Mouse (Mus musculus): ENCODE results near the gene Tsg101. TPM values are rescaled to one million over a fixed set of nuclear protein-coding genes. Genes with fewer than 3 reads are reported as not detected.
A peak's percentile ranks its signal among the peaks of the same experiment; 100 is the strongest.

Gene Tsg101
- polyA plus RNA-seq, 3 experiments from 2014 or later: 101 to 140 (median 128) TPM

DNA sequence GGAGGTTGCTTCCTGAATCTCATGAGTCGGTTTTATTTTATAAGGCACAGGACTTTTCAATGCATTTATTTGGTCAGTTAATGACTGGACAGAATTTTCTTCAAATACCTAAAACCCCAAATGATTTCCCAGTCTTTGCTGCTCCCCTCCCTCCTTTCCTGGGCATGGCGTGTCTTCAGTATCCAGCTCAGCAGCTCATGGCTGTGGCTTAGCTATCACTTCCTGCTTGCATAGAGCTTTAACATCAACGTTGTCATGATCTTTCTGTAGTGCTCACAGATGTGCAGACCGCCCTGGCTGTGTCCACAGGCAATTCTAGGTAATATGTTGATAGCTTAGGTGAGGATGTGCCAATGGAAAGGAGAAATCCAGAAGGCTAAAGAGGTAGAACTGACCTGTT lies 47.8 kb downstream of the Tsg101 start:
- no peak for ATAC-seq

DNA sequence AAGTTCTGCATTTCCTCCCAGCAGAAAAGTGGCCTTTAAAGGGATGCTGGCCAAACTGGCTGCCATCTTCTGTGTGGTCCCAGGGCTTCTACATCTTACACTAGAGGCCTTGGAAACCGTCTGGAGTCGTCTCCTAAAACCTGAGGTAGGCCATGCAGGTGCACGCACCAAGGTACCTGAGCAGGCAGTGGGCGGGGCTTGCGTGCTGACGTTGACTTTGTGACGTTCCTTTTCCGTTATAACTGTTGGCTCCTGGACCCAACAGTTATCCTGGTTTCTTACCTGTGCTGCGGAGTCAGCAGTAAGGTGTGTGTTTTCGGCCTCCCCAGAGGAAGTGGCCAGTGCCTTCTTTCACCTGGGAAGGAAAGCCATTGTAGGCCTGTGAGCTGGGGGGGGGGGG lies 58.8 kb downstream of the Tsg101 start, which contains the start of gene Ldhc:
TSS of gene Ldhc (plus strand) at position 208 of the 400 bp plus-strand sequence.
- no peak for ATAC-seq

DNA sequence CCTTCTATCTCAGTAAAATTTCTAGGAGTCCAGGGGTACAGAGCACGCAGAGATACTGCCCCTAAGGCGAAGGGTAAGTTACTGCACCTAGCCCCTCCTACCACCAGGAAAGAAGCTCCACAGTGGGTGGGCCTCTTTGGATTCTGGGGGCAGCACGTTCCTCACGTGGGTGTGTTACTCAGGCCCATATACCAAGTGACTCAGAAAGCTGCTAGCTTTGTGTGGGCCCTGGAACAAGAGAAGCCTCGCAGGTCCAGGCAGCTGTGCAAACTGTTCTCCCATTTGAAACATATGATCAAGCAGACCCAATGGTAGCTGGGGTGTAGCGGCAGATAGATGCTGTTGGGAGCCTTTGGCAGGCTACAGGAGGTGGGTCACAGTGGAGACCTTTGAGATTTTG lies 60.7 kb downstream of the Tsg101 start:
- no peak for ATAC-seq

DNA sequence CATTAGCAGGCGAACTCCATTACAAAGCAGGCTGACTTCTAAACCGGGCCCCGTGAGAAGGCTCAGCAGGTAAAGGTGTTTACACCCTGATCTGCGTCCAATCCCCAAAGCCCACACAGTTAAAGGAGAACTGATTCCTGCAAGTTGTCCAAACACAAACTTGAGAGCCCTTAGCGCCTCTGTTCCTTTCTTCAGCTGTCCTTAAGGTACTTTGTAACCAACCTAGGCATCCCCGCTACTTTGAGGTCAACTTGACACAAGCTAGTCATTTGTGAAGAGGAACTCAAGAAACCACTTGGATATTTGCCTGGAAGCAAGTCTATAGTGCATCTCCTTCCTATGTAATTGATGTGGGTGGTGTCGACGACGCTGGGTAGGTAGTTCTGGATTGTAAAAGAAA lies 62.3 kb downstream of the Tsg101 start:
- ATAC-seq: no peak

DNA sequence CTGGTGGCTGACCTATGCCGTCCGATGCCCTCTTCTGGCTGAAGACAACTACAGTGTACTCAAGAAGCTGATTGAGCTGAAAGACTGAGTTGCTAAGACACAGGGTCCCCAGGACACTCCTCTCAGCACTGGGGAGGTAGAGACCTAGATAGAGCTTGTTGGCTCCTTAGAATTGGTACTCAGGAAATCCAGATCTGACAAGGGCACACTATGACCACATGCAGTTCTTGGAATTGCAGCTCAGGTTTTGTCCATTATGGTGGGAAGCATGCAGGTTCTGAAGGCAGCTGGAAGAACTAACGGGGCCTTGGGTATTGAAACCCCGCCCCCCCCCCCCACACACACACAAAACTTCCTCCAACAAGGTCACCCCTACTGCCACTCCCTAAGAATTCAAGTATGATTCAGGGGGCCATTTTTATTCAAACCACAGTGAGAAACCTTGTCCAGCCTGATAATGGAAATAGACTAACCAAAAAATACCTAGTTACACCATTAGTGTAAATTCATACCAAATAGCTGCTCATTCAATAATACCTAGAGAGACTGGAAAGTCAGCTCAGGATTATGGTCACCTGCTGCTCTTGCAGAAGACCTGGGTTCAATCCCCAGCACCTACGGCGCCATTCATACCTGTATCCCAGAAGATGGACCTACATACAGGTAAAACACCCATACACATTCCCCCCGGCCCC lies 63.8 kb downstream of the Tsg101 start:
- no peak for ATAC-seq

DNA sequence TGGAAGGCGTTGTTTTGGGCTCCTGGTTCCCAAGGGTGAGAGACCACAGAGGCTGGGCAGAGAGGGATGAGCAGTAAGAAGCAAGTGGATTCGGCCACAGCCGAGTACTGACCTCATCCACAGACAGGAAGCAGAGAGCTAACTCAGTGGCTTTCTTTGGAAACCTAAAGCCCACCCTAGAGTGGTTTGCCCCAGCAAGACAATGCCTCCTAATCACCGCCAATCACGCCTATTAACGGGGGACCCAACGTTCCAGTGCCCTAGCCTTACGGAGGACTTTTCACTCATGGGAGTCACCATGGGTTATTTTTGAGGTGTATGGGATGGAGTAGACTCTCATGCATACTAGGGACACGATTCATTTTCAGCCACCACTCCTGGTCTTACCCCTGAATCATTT lies 66.4 kb downstream of the Tsg101 start:
- ATAC-seq: no peak

DNA sequence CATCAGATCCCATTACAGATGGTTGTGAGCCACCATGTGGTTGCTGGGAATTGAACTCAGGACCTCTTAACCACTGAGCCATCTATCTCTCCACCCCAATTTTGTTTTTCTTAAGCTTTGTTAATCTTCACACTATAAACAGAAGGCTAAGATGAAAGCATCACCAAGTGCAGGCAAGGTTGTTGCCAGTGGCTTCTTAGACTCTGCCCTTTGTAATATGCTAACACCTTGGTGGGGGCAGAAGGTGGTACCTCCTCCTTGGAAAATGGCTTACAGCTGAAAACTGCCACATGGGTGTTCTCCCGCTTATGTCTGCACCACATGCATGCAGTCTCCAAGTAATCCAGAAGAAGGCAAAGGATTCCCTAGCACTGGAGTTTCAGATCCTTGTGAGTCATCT lies 67.1 kb downstream of the Tsg101 start:
- no peak for ATAC-seq

DNA sequence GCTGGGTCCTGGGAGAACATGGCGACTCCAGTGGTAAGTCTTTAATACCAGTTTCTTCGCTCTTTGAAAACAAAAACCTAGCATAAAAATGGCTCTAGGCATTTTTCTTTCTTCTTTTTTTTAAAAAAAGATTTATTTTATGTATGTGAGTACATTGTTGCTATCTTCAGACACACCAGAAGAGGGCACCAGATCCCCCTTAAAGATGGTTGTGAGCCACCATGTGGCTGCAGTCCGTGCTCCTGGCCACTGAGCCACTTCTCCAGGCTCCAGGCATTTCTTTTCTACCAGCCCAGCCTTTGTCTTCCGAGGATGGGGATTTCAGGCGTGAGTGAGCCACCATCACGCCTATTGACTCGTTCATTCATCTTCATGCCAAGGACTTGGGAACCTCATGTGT lies 68.7 kb downstream of the Tsg101 start:
- no peak for ATAC-seq

DNA sequence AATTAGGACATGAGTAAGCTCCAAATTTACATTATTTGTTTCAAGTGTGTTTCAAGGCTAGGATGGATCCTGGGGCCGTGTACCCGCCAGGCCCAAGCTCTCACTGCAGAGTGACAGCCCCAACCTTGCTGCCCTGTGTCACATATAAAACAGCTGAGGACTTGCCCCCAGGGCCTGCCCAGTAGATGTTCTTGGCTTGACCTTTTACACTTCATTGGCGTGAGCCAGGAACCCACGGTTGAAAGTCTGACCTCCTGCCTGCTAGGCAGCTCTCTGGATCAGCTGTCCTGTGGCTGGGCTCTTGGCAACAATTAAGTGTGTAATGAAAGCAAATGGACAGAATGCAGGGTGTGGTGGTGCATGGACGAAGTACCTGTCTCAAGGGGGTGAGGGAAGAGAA lies 70.5 kb downstream of the Tsg101 start:
- ATAC-seq: no peak

DNA sequence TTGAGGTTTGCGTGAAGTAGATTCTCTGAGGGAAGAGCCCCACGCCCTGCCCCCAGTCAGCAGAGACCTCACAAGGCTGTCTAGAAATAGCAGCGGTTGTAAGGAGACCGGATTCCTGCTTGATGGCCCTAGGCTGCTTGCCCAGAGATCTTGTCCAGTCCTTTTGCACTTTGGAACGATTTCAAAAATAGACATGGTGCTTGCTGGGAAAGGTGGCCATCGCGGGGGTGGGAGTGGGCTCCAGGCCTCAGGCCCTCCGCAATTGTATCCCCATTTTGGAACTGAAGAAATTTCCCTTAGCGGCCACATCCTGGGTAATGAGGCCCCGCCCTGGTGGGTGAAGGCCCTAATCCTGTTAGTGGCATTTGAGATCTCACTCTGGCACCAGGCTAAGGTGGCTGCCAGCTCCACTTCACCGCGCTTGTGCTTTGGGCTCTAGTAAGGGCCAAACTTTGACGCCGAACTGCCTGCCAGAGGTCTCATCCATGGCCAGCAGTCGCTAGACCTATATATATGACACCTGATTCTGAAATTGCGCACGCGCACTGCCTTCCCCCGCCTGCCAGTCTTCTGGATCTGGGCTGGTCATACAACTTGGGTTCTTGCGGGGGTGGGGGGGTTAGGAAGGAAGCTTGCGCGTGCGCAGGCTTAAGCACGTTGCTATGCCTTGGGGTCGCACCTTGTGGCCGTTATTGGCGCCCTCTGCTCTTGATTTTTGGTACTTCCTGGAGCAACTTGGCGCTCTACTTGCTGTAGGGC lies 73.1 kb downstream of the Tsg101 start:
- ATAC-seq: peak; percentile 65

DNA sequence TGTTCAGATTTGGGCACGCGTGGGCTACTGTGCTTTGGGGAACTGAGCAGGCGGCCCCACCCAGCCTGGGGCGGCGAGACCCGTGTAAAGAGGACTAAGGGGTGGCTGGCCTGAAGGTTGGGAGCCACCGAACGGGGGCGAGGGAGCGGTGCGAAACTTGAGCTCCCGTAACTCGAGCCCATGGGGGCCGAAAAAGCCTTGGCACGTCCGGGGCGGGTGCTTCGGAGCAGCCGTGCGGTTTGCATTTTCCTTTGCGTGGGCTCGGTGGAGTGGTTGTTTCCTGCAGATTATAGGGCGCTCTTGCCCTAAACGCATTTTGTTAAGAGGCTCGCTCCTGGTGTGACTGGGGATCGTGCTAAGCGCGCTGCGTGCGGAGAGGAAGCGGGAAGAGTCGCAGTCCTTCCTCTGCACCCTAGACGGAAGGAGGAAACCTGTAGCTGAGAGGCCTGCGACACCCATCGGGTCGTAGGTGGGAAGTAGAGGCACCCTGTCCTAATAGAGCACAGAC lies 73.7 kb downstream of the Tsg101 start:
- peak; percentile 41 for ATAC-seq

DNA sequence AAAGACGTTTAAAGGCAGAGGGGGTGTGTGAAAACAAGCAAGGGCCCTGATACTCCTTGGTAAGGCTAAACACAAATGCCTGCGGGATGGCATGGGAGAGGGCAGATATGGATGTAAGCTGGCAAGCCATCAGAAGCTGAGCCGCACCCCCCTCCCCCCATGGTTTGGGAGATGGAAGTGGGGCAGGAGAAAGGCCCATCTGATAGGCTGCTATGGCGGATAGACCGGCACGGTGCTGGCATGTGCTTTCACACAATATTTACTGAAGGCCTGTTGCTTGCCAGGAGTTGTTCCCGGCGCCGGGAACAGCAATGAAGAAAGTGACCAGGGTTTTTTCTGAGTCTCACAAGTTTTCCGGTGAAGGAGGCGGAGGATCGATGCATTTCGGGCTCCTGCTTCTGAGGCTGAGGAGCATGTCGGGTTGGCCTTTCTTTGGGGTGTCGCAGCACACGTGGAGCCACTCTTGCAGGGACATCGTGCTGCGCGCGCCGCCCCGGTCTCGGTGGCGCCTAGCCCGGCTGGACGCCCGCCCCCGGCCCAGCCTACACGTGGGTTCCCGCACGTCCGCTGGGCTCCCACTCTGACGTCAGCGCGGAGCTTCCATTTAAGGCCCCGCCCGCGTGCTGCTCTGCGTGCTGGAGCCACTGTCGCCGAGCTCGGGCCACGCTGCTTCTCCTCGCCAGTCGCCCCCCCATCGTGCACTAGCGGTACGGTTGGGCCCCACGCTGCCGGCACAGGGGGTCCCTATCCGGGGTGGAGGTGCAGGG lies 74.4 kb downstream of the Tsg101 start:
- ATAC-seq: peak; percentile 85

DNA sequence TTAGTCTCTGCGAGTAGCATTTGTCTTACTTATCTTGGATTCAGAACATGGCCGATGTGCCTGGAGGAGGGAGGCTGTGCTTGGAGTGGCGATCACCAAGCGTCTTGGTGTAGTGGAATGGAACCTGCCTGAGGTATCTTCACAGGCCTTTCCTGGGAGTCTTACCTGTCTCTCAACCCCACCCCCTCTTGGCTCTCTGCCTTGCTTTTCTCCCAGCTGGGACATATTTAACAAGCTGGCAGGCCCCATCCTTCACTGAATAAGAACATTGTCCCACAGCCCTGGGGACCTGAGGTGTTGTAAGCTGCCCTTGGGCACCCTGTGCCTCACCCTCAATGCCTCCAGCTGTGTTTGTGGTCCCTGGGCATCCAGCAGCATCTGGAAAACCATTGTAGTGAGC lies 76.2 kb downstream of the Tsg101 start:
- no peak for ATAC-seq

DNA sequence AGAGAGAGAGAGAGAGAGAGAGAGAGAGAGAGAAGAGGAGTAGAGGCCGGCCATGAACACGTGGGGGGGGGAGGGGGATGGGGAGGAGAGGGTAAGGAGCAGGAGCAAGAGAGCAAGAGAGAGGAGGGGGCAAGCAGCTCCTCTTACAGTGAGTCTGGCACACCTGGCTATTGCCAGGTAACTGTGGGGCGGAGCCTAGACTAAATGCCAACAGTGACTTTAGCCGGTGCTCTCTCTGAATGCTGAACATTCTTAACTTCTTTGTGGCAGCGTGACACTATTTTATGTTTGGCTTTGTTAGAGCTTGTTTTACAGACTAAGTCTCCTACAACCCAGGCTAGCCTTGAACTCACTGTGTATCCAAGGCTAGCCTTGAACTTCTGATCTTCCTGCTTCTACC lies 77.5 kb downstream of the Tsg101 start:
- no peak for ATAC-seq

DNA sequence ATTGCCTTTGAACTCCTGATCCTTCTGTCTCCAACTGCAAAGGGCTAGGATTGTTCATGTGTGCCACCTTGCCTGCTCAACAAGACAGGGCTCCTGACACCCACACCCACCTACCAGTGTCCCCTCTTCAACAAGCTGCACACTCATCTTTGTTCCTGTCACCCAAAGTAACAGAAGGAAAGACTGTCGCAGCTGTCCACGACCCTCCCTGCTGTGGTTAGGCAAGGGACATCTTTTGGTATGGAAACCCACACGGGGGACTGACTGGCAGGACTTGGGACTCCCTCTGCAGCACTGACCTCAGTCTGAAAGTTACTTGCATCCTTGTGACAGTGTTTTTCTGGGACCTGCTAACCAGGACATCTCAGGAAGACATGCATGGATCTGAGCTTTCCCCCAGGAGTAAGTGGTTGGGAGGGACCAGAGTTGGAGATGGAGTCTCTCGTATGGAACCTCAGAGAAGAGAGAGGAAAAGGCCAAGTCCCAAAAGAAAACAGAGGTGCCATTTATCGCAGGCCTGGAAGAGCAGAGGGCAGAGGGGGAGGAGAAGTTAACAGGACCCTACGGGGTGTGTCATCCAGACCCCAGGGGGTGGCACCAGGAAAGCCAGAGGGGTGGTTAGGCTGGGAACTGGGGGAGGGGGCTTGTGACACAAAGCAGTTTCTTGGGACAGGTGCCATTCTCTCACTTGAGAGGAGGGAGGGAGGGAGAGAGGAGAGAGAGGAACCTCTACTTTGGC lies 78.8 kb downstream of the Tsg101 start, which contains the start of gene Ldha:
TSS of gene Ldha (plus strand) at position 689 of the 739 bp plus-strand sequence.
- ATAC-seq: no peak

DNA sequence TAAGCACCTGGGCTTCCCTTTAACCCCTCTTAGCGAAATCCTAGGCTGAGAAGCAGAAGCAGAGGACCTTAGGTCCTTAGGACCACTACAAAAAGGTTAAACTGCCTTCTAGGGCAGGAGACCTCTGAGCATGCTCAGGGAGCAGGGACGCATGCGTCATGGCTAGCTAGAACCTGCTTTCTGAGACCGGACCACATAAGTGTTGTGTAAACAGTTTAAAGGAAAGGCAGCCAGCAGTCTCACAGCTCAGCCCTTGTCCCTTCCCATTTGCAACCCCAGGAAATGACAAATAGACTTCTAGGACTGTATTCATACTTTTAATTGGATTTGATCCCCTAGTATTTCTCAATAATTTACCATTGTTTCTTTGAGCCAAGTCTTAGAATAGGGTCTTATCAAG lies 79.4 kb downstream of the Tsg101 start:
- no peak for ATAC-seq

DNA sequence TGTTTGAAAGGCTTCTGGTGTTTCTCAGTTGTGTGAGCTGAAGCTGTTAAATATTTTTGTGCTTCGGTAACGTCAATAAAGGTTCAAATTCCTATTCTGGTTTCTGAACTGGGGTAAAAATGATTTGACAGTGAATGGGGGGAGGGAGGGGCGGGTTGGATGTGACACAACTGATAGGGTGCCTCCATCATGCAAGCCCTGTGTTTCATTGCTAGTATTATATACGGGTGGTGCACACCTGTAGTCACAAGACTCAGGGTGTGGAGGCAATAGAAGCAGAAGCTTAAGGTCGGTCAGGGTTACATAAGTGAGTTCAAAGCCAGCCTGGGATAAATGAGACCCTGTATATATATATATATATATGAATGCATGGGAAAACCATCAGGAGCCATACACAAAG lies 79.9 kb downstream of the Tsg101 start:
- ATAC-seq: no peak

DNA sequence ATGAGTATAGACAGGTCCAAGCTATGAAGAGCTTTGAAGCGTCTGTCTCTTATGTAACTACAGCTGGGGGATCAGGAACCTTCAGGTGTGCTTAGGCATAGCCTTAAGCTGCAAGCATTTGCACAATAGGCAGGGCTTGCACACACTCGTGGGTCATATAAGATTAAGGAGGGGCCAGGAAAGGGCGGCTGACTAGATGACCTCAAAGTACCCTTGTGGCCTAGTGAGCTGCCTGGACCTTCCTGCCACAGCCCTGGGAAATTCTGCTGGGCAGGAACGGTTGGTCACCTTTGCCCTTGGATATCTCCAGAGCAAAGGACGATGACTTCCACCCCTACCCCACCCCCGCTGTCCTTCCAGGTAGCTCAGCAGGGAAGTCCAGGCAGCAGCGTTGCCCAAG lies 80.3 kb downstream of the Tsg101 start:
- no peak for ATAC-seq

All from inflammation-experienced regulatory T-cells, adult 6 months (primary cell).